Mouse (Mus musculus): ENCODE measurements around the gene Olfr1238.

The Olfr1238 gene

DNA sequence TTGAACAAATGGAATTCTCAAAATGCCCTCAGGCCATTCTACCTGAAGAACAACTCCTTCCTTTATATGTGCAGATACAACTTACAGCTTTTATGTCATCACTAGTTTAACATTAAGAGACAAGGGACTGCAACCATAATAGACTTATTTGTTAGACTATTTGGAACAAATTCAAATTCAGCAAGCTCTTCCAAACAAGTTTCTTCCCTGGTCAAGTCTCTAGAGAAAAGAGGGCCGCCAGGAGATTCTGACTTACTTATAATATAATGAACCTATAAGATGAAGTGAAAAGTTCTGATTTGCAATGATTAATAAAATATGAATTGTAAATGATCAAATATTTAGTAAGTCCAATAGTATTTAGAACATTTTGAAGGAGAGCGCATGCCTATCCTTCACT lies at the start of gene Olfr1238:
Olfr1238 (minus strand) TSS at position 101 of the 400 bp plus-strand sequence.
- DNase-seq (ENCODE audit: low spot score in 2 of 2) = no peak

DNA sequence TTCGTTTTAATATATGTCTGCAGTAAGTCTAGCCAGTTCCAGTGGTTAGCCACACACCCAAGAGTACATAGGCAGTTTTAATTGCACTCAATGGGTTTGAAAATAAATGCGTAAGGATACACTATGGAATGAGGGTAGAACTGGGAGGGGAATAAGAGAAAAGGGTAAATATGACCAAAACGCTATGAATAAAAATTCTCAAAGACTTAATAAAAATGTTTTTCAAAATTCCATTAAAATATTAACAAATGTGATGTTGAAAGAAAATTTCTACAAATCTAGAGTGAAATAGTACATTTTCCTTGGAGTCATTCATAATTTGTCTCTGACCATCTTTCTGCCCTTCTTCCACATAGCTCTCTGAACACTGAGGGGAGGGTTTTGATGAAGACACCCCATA lies 33.4 kb upstream of the Olfr1238 start, which contains the start of gene Olfr1240:
Olfr1240 (minus strand) TSS at position 101 of the 400 bp plus-strand sequence.
- DNase-seq (ENCODE audit: low spot score in 2 of 2) = no peak

DNA sequence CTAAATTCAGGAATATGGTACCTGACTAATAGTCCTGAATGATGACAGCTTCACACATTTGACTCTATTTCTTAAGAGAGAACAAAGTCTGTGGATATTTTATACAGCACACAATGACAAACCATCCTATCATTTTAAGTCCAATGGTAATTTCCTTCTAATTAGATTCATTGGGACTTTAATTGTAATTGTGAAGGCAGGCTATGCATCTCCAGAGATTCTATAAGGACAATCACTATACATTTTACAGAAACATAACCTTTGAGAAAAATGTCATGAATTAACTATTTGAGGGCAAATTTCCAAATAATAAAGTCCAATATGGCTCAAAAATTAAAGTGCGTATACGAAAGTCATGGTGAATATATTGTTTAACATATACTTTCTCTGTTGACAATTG lies 10.8 kb upstream of the Olfr1238 start, which contains the start of gene Olfr1239:
Olfr1239 (minus strand) TSS at position 101 of the 400 bp plus-strand sequence.
- DNase-seq (ENCODE audit: low spot score in 2 of 2) = no peak

DNA sequence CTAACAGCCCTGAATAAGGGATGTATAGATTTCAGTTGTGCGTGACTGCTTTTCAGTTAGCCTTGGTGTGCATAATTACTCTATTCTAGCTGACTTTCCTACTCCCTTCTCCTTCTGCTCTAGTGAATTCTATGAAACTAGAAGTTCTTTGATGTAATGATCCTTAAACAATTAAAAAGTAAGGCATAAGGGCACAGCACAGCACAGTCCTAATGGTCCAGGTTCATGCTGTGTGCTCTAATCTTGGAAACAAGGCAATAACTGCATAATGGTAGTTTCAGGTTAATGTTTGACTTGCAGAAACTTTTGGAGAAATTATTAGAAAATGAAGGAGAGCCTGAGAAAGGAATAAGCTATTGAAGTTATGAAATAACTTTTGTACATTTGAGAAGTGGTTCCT lies 5.1 kb upstream of the Olfr1238 start:
- DNase-seq (ENCODE audit: low spot score in 2 of 2) = no peak

DNA sequence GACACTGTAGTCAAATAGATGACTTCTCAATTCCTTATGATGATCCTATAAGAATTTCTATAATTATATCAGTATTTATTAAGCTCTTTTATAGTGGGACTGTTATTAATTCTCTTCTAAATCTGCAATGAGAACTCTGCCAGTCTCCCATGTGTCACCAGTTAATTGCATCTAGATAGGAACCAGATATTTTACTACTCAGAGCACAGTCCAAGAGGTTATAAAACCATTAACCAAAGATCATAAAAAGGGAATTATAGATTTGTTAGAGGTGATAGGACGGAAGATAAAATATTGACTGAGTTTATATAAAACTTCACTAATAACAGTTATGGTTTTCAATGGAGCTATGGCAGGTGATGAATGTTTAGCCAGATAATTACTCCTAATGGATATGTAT lies 8.6 kb downstream of the Olfr1238 start:
- DNase-seq (ENCODE audit: low spot score in 2 of 2) = no peak

DNA sequence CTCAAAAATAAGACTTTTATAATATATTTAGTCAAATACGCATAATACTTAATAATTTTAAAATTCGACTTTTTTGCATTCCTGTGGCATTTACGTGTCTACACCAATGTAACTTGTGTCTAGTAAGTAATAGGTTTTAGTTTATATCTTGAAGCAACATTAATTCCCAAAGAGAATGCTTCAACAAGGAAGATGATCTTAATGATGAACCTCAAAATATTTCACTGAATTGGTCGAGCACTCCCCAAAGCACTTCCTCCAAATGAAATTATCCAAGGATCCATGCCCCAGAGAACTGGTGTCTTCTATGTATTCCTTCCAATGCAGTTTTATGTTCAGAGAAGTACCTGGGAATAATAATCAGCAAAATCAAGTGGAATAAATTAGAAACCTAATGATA lies 44.7 kb downstream of the Olfr1238 start, which contains the start of gene Olfr1234:
Olfr1234 (minus strand) TSS at position 101 of the 400 bp plus-strand sequence.
- no peak for DNase-seq (ENCODE audit: low spot score in 2 of 2)

Data from urinary bladder, postnatal 4 days (tissue).